Comparison of ENCODE assay signal across 8 mouse cellular contexts in genomic region chr8:95254564-95255434, GRCm38 (mm10). TPM values are rescaled to one million over a fixed set of nuclear protein-coding genes. Genes with fewer than 3 reads are reported as not detected.
DNase-seq lines count a peak whose midpoint lies in the region; ATAC-seq and TF ChIP-seq lines count a peak whose summit lies in the region.

No protein-coding gene starts in this region.

- peak; percentile 93 for TF ChIP-seq CTCF in lung, postnatal 0 days (IDR thresholded peaks at IDR 0.05)

- peak; percentile 93 for DNase-seq in MEL-GATA-1-ER (ENCODE audit: extremely low read depth, low read depth)
- DNase-seq in cerebellum, adult 8-10 months, result peak; percentile 95
- peak; percentile 98 for DNase-seq in hindbrain, embryonic 10.5 days (ENCODE audit: low spot score)
- peak; percentile 97 for DNase-seq in layer of hippocampus, adult 9-11 months
- peak; percentile 96 for DNase-seq in lung, postnatal 0 days (ENCODE audit: low spot score)
- DNase-seq in ovary, postnatal 36 days (ENCODE audit: low spot score), result peak; percentile 90
- DNase-seq in thymus, postnatal 25 days, result peak; percentile 97

- WGBS in hindbrain, embryonic 10.5 days, result 23% methylated on average over 16 of the region's 16 CpGs
- WGBS in lung, postnatal 0 days, result 20% methylated on average over 16 of the region's 16 CpGs

- no peaks in the 10 kb centered on the region for H3K36me3 ChIP-seq in hindbrain, embryonic 10.5 days
- no peaks in the 10 kb centered on the region for H3K36me3 ChIP-seq in lung, postnatal 0 days (ENCODE audit: insufficient read depth, low read length)

- peak; percentile 38; the same call in 1 of the 2 replicates for TF ChIP-seq EP300 in lung, postnatal 0 days (IDR thresholded peaks at IDR 0.05)

- ATAC-seq in frontal cortex, adult (ENCODE audit: low TSS enrichment), result peak; percentile 100
- peak; percentile 99 for ATAC-seq in lung, postnatal 0 days

- H3K27ac ChIP-seq in hindbrain, embryonic 10.5 days, result peak overlapping the region; percentile 84
- H3K27ac ChIP-seq in lung, postnatal 0 days (ENCODE audit: low read length), result no peak overlapping the region

- no peaks in the 10 kb centered on the region for H3K27me3 ChIP-seq in hindbrain, embryonic 10.5 days (ENCODE audit: insufficient read depth, poor library complexity, severe bottlenecking)
- H3K27me3 ChIP-seq in lung, postnatal 0 days (replicated peaks; ENCODE audit: insufficient read depth, low read length), result no peaks in the 10 kb centered on the region

- H3K9ac ChIP-seq in lung, postnatal 0 days (replicated peaks; ENCODE audit: low read depth), result no peak overlapping the region

- peaks cover 6% of the 10 kb centered on the region for H3K4me1 ChIP-seq in hindbrain, embryonic 10.5 days (replicated peaks)
- no peaks in the 10 kb centered on the region for H3K4me1 ChIP-seq in lung, postnatal 0 days (ENCODE audit: insufficient read depth, low read depth, low read length)

- H3K4me2 ChIP-seq in lung, postnatal 0 days (replicated peaks; ENCODE audit: low read depth, low read length), result peak overlapping the region; percentile 53

- peak overlapping the region; percentile 48 for H3K4me3 ChIP-seq in hindbrain, embryonic 10.5 days
- no peak overlapping the region for H3K4me3 ChIP-seq in lung, postnatal 0 days (ENCODE audit: low read depth, low read length)

- no peaks in the 10 kb centered on the region for H3K9me3 ChIP-seq in hindbrain, embryonic 10.5 days
- H3K9me3 ChIP-seq in lung, postnatal 0 days (ENCODE audit: low read length), result no peaks in the 10 kb centered on the region

RNA-seq across cellular contexts. Expression of gene Cngb1, which starts 51.6 kb away (rescaled TPM):
- 0.07 and 0.59 TPM in 2 replicates for polyA plus RNA-seq in hindbrain, embryonic 10.5 days (2016; fragmentation: Nextera tagmentation; extraction: Ambion mirVana)
- polyA plus RNA-seq in lung, postnatal 0 days (2015; fragmentation: Nextera tagmentation; extraction: Ambion mirVana), result 3.3 and 4.0 TPM in 2 replicates

RNA-seq across cellular contexts. Expression of gene Kifc3, which starts 52.2 kb away (rescaled TPM):
- 6.5 and 9.1 TPM in 2 replicates for polyA plus RNA-seq in hindbrain, embryonic 10.5 days (2016; fragmentation: Nextera tagmentation; extraction: Ambion mirVana)
- polyA plus RNA-seq in lung, postnatal 0 days (2015; fragmentation: Nextera tagmentation; extraction: Ambion mirVana), result 23.7 and 32.4 TPM in 2 replicates

RNA-seq across cellular contexts. Expression of gene Tepp, which starts 55.6 kb away (rescaled TPM):
- not detected in 2 replicates for polyA plus RNA-seq in hindbrain, embryonic 10.5 days (2016; fragmentation: Nextera tagmentation; extraction: Ambion mirVana)
- polyA plus RNA-seq in lung, postnatal 0 days (2015; fragmentation: Nextera tagmentation; extraction: Ambion mirVana), result 1.3 and 2.1 TPM in 2 replicates
